Mouse (Mus musculus): ENCODE results near the gene Slc22a13. TPM values are rescaled to one million over a fixed set of nuclear protein-coding genes. Genes with fewer than 3 reads are reported as not detected.
"Not testable (repeated sequence)": the region's sequence is repeated elsewhere in the genome, so short reads cannot be mapped to it uniquely, and the experiment has no call there.

The Slc22a13 gene
- polyA plus RNA-seq, 1 experiment: 0.10 TPM

GRCm38 (mm10) chr9:119238796-119239195 is 29.9 kb upstream of the Slc22a13 start:
- no peak for TF ChIP-seq POLR2A (IDR thresholded peaks at IDR 0.05; ENCODE audit: borderline replicate concordance, extremely low read depth, insufficient read depth, insufficient read length, poor library complexity, severe bottlenecking)
- TF ChIP-seq CTCF (IDR thresholded peaks at IDR 0.05; ENCODE audit: borderline replicate concordance, extremely low read depth, insufficient read depth, insufficient read length): no peak

GRCm38 (mm10) chr9:119231552-119231951 is 22.7 kb upstream of the Slc22a13 start:
- no peak for TF ChIP-seq CTCF (IDR thresholded peaks at IDR 0.05; ENCODE audit: borderline replicate concordance, extremely low read depth, insufficient read depth, insufficient read length)
- TF ChIP-seq POLR2A (IDR thresholded peaks at IDR 0.05; ENCODE audit: borderline replicate concordance, extremely low read depth, insufficient read depth, insufficient read length, poor library complexity, severe bottlenecking): no peak
- no peak for DNase-seq (ENCODE audit: low read depth)

More at GRCm38 (mm10) chr9:119238796-119239195, 29.9 kb upstream of the Slc22a13 start:
- no peak for DNase-seq (ENCODE audit: low read depth)

- DNase-seq (ENCODE audit: low read depth): no peak
- TF ChIP-seq POLR2A (IDR thresholded peaks at IDR 0.05; ENCODE audit: borderline replicate concordance, extremely low read depth, insufficient read depth, insufficient read length, poor library complexity, severe bottlenecking): no peak
- no peak for TF ChIP-seq CTCF (IDR thresholded peaks at IDR 0.05; ENCODE audit: borderline replicate concordance, extremely low read depth, insufficient read depth, insufficient read length)
These were observed 21.9 kb upstream of the Slc22a13 start for GRCm38 (mm10) chr9:119230829-119231228.

- no peak for TF ChIP-seq CTCF (IDR thresholded peaks at IDR 0.05; ENCODE audit: borderline replicate concordance, extremely low read depth, insufficient read depth, insufficient read length)
- TF ChIP-seq POLR2A (IDR thresholded peaks at IDR 0.05; ENCODE audit: borderline replicate concordance, extremely low read depth, insufficient read depth, insufficient read length, poor library complexity, severe bottlenecking): no peak
- DNase-seq (ENCODE audit: low read depth): no peak
These were observed 11.4 kb upstream of the Slc22a13 start for GRCm38 (mm10) chr9:119220249-119220648.

GRCm38 (mm10) chr9:119219667-119220066 is 10.8 kb upstream of the Slc22a13 start:
- no peak for DNase-seq (ENCODE audit: low read depth)
- no peak for TF ChIP-seq POLR2A (IDR thresholded peaks at IDR 0.05; ENCODE audit: borderline replicate concordance, extremely low read depth, insufficient read depth, insufficient read length, poor library complexity, severe bottlenecking)
- no peak for TF ChIP-seq CTCF (IDR thresholded peaks at IDR 0.05; ENCODE audit: borderline replicate concordance, extremely low read depth, insufficient read depth, insufficient read length)

GRCm38 (mm10) chr9:119215341-119215740 is 6.4 kb upstream of the Slc22a13 start:
- not testable (repeated sequence) for DNase-seq (ENCODE audit: low read depth)

GRCm38 (mm10) chr9:119214601-119215000 is 5.7 kb upstream of the Slc22a13 start:
- TF ChIP-seq CTCF (IDR thresholded peaks at IDR 0.05; ENCODE audit: borderline replicate concordance, extremely low read depth, insufficient read depth, insufficient read length): no peak
- no peak for DNase-seq (ENCODE audit: low read depth)

- DNase-seq (ENCODE audit: low read depth): no peak
These were observed 4.1 kb upstream of the Slc22a13 start for GRCm38 (mm10) chr9:119212996-119213395.

GRCm38 (mm10) chr9:119207113-119207512 is 1.8 kb downstream of the Slc22a13 start:
- TF ChIP-seq CTCF (IDR thresholded peaks at IDR 0.05; ENCODE audit: borderline replicate concordance, extremely low read depth, insufficient read depth, insufficient read length) (no peak), POLR2A (IDR thresholded peaks at IDR 0.05; ENCODE audit: borderline replicate concordance, extremely low read depth, insufficient read depth, insufficient read length, poor library complexity, severe bottlenecking) (no peak)
- DNase-seq (ENCODE audit: low read depth): no peak

More at GRCm38 (mm10) chr9:119212996-119213395, 4.1 kb upstream of the Slc22a13 start:
- TF ChIP-seq POLR2A (IDR thresholded peaks at IDR 0.05; ENCODE audit: borderline replicate concordance, extremely low read depth, insufficient read depth, insufficient read length, poor library complexity, severe bottlenecking) (no peak), CTCF (IDR thresholded peaks at IDR 0.05; ENCODE audit: borderline replicate concordance, extremely low read depth, insufficient read depth, insufficient read length) (no peak)

- no peak for DNase-seq (ENCODE audit: low read depth)
These were observed 2.2 kb downstream of the Slc22a13 start for GRCm38 (mm10) chr9:119206666-119207065.

GRCm38 (mm10) chr9:119205756-119206155 is 3.1 kb downstream of the Slc22a13 start:
- TF ChIP-seq CTCF (IDR thresholded peaks at IDR 0.05; ENCODE audit: borderline replicate concordance, extremely low read depth, insufficient read depth, insufficient read length): no peak
- no peak for TF ChIP-seq POLR2A (IDR thresholded peaks at IDR 0.05; ENCODE audit: borderline replicate concordance, extremely low read depth, insufficient read depth, insufficient read length, poor library complexity, severe bottlenecking)
- no peak for DNase-seq (ENCODE audit: low read depth)

More at GRCm38 (mm10) chr9:119206666-119207065, 2.2 kb downstream of the Slc22a13 start:
- TF ChIP-seq POLR2A (IDR thresholded peaks at IDR 0.05; ENCODE audit: borderline replicate concordance, extremely low read depth, insufficient read depth, insufficient read length, poor library complexity, severe bottlenecking) (no peak), CTCF (IDR thresholded peaks at IDR 0.05; ENCODE audit: borderline replicate concordance, extremely low read depth, insufficient read depth, insufficient read length) (no peak)

- no peak for DNase-seq (ENCODE audit: low read depth)
- no peak for TF ChIP-seq POLR2A (IDR thresholded peaks at IDR 0.05; ENCODE audit: borderline replicate concordance, extremely low read depth, insufficient read depth, insufficient read length, poor library complexity, severe bottlenecking)
- no peak for TF ChIP-seq CTCF (IDR thresholded peaks at IDR 0.05; ENCODE audit: borderline replicate concordance, extremely low read depth, insufficient read depth, insufficient read length)
These were observed 5.3 kb downstream of the Slc22a13 start for GRCm38 (mm10) chr9:119203617-119204016.

GRCm38 (mm10) chr9:119201653-119202052 is 7.2 kb downstream of the Slc22a13 start:
- TF ChIP-seq CTCF (IDR thresholded peaks at IDR 0.05; ENCODE audit: borderline replicate concordance, extremely low read depth, insufficient read depth, insufficient read length) (no peak), POLR2A (IDR thresholded peaks at IDR 0.05; ENCODE audit: borderline replicate concordance, extremely low read depth, insufficient read depth, insufficient read length, poor library complexity, severe bottlenecking) (no peak)
- DNase-seq (ENCODE audit: low read depth): no peak

All from brain, embryonic 14.5 days (tissue).